Mouse (Mus musculus): ENCODE results near the gene Hsd17b12.

Hsd17b12 gene

DNA sequence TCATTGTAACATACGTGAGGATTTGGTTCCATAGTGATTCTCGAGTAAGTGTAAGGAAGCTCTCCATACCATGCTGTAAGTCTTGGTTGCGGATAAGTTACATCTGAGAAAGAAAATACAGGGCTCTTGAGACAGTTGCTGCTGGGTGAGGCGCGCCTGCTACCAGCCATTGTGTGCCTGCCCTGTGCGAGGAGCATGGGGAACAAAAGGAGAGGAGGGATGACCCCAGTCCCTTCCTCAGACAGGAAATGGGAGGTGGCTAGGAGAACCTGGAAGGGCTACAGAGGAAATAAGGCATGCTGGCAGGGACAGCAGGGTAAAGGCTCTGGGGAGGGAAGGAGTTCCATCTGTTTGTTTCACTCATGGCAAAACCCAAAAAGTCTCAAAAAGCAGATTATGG, 156.4 kb downstream of the Hsd17b12 start:
- DNase-seq: no peak

DNA sequence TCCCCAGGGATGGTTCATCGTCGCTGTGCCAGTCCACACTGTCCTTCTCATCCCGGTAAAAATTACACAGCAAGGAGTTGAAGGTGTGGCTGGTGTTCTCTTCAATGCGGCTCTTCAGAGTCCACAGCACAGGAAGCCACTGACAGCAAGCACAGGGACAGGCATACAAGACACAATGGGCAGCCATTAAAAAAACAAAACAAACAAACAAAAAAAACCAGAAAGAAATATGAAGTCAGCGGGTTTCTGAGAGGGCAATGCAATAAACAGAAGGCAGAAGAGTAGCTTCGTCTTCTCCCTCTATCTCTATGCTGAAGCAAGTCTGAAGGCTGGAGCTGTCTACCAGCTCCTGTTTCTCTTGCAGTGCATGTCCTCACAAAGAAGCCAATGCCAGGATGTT, 161.5 kb downstream of the Hsd17b12 start, which contains the start of gene Gm27027:
Gene Gm27027, minus strand, starts transcription at position 101 of the 400 bp plus-strand sequence.
- no peak for DNase-seq

- no peak for DNase-seq
Measured at GRCm38 (mm10) chr2:93992810-93993209, 165.0 kb downstream of the Hsd17b12 start.

DNA sequence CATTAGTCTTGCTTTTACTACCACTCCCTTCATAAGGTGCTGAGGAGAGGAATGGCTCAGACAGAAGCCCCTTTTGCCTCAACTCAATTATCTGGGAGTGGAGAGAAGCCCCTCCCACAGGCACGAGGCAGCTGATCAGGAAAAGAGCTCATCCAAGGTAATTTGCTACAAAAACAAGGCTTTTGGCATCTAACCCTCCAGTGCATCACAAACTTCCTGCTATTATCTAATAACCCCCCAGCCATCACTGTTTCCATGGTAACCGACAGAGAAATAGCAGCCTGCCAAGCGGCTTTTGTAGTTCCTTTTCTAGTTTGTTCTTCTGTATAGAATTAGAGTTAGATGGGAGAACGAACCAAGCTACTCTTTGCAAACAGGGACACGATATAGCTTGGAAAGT, 165.5 kb downstream of the Hsd17b12 start:
- DNase-seq: no peak

GRCm38 (mm10) chr2:93991336-93991735, 166.4 kb downstream of the Hsd17b12 start:
- no peak for DNase-seq

DNA sequence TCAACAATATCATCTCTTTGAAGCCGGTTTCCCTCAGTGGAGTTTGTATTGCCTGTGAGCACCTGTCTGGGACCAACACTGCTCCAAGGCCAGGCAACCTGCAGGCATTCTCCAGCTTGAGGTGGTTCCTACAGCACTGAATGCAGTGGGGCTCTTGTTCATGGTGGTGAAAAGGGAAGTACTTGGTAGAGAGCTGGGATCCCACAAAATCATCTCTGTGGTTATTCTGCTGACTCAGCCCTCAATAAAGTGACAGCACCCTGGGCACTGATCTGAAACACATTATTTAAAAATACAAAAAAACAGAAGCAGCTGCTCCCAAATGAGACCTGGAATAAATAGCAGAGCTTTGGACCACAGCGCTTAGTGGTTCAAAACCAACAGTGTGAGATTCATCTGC, 169.3 kb downstream of the Hsd17b12 start:
- no peak for DNase-seq
